Mouse (Mus musculus) embryo, embryonic 11 days (tissue): ENCODE data around the gene Tmem63c.

Experiments used
- DNase-seq: peaks from one replicate; pipeline ENCODE4 v3.0.0-alpha.2; 2015

Tmem63c gene

GRCm38 (mm10) chr12:87021040-87021439 is at the start of gene Tmem63c:
Gene Tmem63c (plus strand): TSS chr12:87021340.
- DNase-seq: no peak

GRCm38 (mm10) chr12:86973216-86973615 is 47.9 kb upstream of the Tmem63c start:
- DNase-seq: no peak

- DNase-seq: no peak
Measured at GRCm38 (mm10) chr12:86973706-86974105, 47.4 kb upstream of the Tmem63c start.

- peak; percentile 70 for DNase-seq
Measured at GRCm38 (mm10) chr12:86974387-86975288, 46.5 kb upstream of the Tmem63c start.

- no peak for DNase-seq
Measured at GRCm38 (mm10) chr12:86975761-86976160, 45.4 kb upstream of the Tmem63c start.

- DNase-seq: no peak
Measured at GRCm38 (mm10) chr12:86976511-86977168, 44.5 kb upstream of the Tmem63c start.

GRCm38 (mm10) chr12:86977833-86978232 is 43.3 kb upstream of the Tmem63c start:
- no peak for DNase-seq

GRCm38 (mm10) chr12:86981180-86981579 is 40.0 kb upstream of the Tmem63c start:
- DNase-seq: no peak

GRCm38 (mm10) chr12:86983470-86984193 is 37.5 kb upstream of the Tmem63c start:
- DNase-seq: peak; percentile 86

GRCm38 (mm10) chr12:86984194-86984555 is 37.0 kb upstream of the Tmem63c start:
- peak; percentile 75 for DNase-seq

GRCm38 (mm10) chr12:86986562-86986961 is 34.6 kb upstream of the Tmem63c start:
- DNase-seq: no peak

GRCm38 (mm10) chr12:86988227-86988626 is 32.9 kb upstream of the Tmem63c start:
- no peak for DNase-seq

GRCm38 (mm10) chr12:86989378-86989777 is 31.8 kb upstream of the Tmem63c start:
- DNase-seq: no peak

- peak; percentile 83 for DNase-seq
Measured at GRCm38 (mm10) chr12:86989890-86990754, 31.0 kb upstream of the Tmem63c start, which contains the start of gene Zdhhc22. Gene Zdhhc22 (minus strand): TSS chr12:86990430.

GRCm38 (mm10) chr12:86990755-86991110 is 30.4 kb upstream of the Tmem63c start:
- DNase-seq: no peak

- DNase-seq: peak; percentile 63
Measured at GRCm38 (mm10) chr12:86994166-86994565, 27.0 kb upstream of the Tmem63c start.

GRCm38 (mm10) chr12:86994776-86995175 is 26.4 kb upstream of the Tmem63c start:
- DNase-seq: no peak

- no peak for DNase-seq
Measured at GRCm38 (mm10) chr12:86995931-86996330, 25.2 kb upstream of the Tmem63c start.

GRCm38 (mm10) chr12:86998699-86999098 is 22.4 kb upstream of the Tmem63c start:
- DNase-seq: no peak

GRCm38 (mm10) chr12:86999283-86999820 is 21.8 kb upstream of the Tmem63c start:
- no peak for DNase-seq

- DNase-seq: peak; percentile 63
Measured at GRCm38 (mm10) chr12:87000151-87000839, 20.8 kb upstream of the Tmem63c start.

- DNase-seq: no peak
Measured at GRCm38 (mm10) chr12:87000840-87001176, 20.3 kb upstream of the Tmem63c start.
